Mouse (Mus musculus): Measurements from ENCODE around the gene Rasgef1b. TPM values are rescaled to one million over a fixed set of nuclear protein-coding genes. Genes with fewer than 3 reads are reported as not detected.

The Rasgef1b gene
- total and polyA plus RNA-seq, 3 experiments: 0.17 to 0.26 (median 0.21) TPM

GRCm38 (mm10) chr5:99385090-99385489 lies 343.8 kb downstream of the Rasgef1b start:
- Histone ChIP-seq H3K4me1 (ENCODE audit: control insufficient read depth in 1 of 2, insufficient read depth in 2 of 2) (peaks cover 0 to 40% of the 10 kb centered on the region in 2 experiments; a peak in 3 of 4 replicates), H3K27me3 (replicated peaks) (no peaks in the 10 kb centered on the region), H3K4me3 (replicated peaks in 1 of 3; ENCODE audit: low read depth in 2 of 3, low read length in 2 of 3, poor library complexity in 1 of 3) (no peak overlapping the region), H3K27ac (ENCODE audit: insufficient read depth, low read depth) (no peak overlapping the region), H3K36me3 (replicated peaks in 1 of 2; ENCODE audit: control insufficient read depth in 1 of 2, insufficient read depth in 1 of 2, low read length in 1 of 2) (no peaks in the 10 kb centered on the region), H3K4me2 (ENCODE audit: insufficient read depth, low read depth, poor library complexity, severe bottlenecking) (no peak overlapping the region), H3K9me3 (replicated peaks; ENCODE audit: low read length) (no peaks in the 10 kb centered on the region), H3K9ac (ENCODE audit: insufficient read depth, low read depth) (no peak overlapping the region), H3K79me2 (replicated peaks; ENCODE audit: control insufficient read depth, extremely low read depth, insufficient read depth, poor library complexity, severe bottlenecking) (no peaks in the 10 kb centered on the region)
- dilution Hi-C loops (cut with MboI; ENCODE audit: extremely low pct_ligation_motif_present, extremely low pct_unique_long_range_greater_than_20kb, low sequenced_read_pairs) (no loop called here), in situ Hi-C loops (cut with MboI; ENCODE audit: low pct_ligation_motif_present, low pct_unique_long_range_greater_than_20kb, low sequenced_read_pairs) (no loop called here)
- TF ChIP-seq MXI1 (IDR thresholded peaks at IDR 0.05; ENCODE audit: low read depth, low read length) (no peak), IRF4 (IDR thresholded peaks at IDR 0.05; ENCODE audit: low read depth, low read length) (no peak), MYC (IDR thresholded peaks at IDR 0.05; ENCODE audit: low read depth, low read length) (no peak), USF1 (IDR thresholded peaks at IDR 0.05; ENCODE audit: low read depth, low read length) (no peak), HCFC1 (IDR thresholded peaks at IDR 0.05; ENCODE audit: low read depth, low read length) (no peak), RCOR1 (conservative IDR thresholded peaks at IDR 0.05; ENCODE audit: low read depth, low read length) (no peak), CHD1 (IDR thresholded peaks at IDR 0.05; ENCODE audit: low read depth, low read length) (no peak), MAFK (IDR thresholded peaks at IDR 0.05; ENCODE audit: insufficient replicate concordance, low read length) (no peak), KAT2A (IDR thresholded peaks at IDR 0.05; ENCODE audit: insufficient replicate concordance, low read length) (no peak), UBTF (IDR thresholded peaks at IDR 0.05; ENCODE audit: low read depth, low read length) (no peak), E2F4 (IDR thresholded peaks at IDR 0.05; ENCODE audit: insufficient replicate concordance, low read depth, low read length) (no peak), GABPA (IDR thresholded peaks at IDR 0.05; ENCODE audit: insufficient replicate concordance, low read depth, low read length) (no peak), TBP (conservative IDR thresholded peaks at IDR 0.05; ENCODE audit: low read depth, low read length) (no peak), ZC3H11A (IDR thresholded peaks at IDR 0.05; ENCODE audit: low read depth, low read length) (no peak), ETS1 (conservative IDR thresholded peaks at IDR 0.05; ENCODE audit: low read depth, low read length) (no peak), CHD2 (IDR thresholded peaks at IDR 0.05; ENCODE audit: low read length) (no peak), SIN3A (IDR thresholded peaks at IDR 0.05; ENCODE audit: low read length) (no peak), CTCF (conservative IDR thresholded peaks at IDR 0.05 in 1 of 2, IDR thresholded peaks at IDR 0.05 in 1 of 2; ENCODE audit: low read depth in 2 of 2, low read length in 2 of 2) (no peak), ZNF384 (IDR thresholded peaks at IDR 0.05; ENCODE audit: low read depth, low read length) (no peak), BHLHE40 (IDR thresholded peaks at IDR 0.05; ENCODE audit: low read depth, low read length) (no peak)
- no peak for DNase-seq (ENCODE audit: extremely low read depth)

- DNase-seq (ENCODE audit: extremely low read depth): no peak
- in situ Hi-C loops (cut with MboI; ENCODE audit: low pct_ligation_motif_present, low pct_unique_long_range_greater_than_20kb, low sequenced_read_pairs) (no loop called here), dilution Hi-C loops (cut with MboI; ENCODE audit: extremely low pct_ligation_motif_present, extremely low pct_unique_long_range_greater_than_20kb, low sequenced_read_pairs) (no loop called here)
- TF ChIP-seq RCOR1 (conservative IDR thresholded peaks at IDR 0.05; ENCODE audit: low read depth, low read length): no peak
- TF ChIP-seq CHD2 (IDR thresholded peaks at IDR 0.05; ENCODE audit: low read length): no peak
- TF ChIP-seq SIN3A (IDR thresholded peaks at IDR 0.05; ENCODE audit: low read length): no peak
- TF ChIP-seq ETS1 (conservative IDR thresholded peaks at IDR 0.05; ENCODE audit: low read depth, low read length): no peak
- TF ChIP-seq KAT2A (IDR thresholded peaks at IDR 0.05; ENCODE audit: insufficient replicate concordance, low read length): no peak
- no peak for TF ChIP-seq SMC3 (IDR thresholded peaks at IDR 0.05; ENCODE audit: low read depth, low read length)
- no peak for TF ChIP-seq IRF4 (IDR thresholded peaks at IDR 0.05; ENCODE audit: low read depth, low read length)
- TF ChIP-seq E2F4 (IDR thresholded peaks at IDR 0.05; ENCODE audit: insufficient replicate concordance, low read depth, low read length): no peak
- no peak for TF ChIP-seq JUN (IDR thresholded peaks at IDR 0.05; ENCODE audit: insufficient read depth, low read depth, low read length)
- no peak for TF ChIP-seq CTCF (conservative IDR thresholded peaks at IDR 0.05 in 1 of 2, IDR thresholded peaks at IDR 0.05 in 1 of 2; ENCODE audit: low read depth in 2 of 2, low read length in 2 of 2)
- no peak for TF ChIP-seq MAFK (IDR thresholded peaks at IDR 0.05; ENCODE audit: insufficient replicate concordance, low read length)
- TF ChIP-seq PAX5 (IDR thresholded peaks at IDR 0.05; ENCODE audit: low read length): no peak
- TF ChIP-seq GABPA (IDR thresholded peaks at IDR 0.05; ENCODE audit: insufficient replicate concordance, low read depth, low read length): no peak
- TF ChIP-seq CHD1 (IDR thresholded peaks at IDR 0.05; ENCODE audit: low read depth, low read length): no peak
- TF ChIP-seq MAZ (IDR thresholded peaks at IDR 0.05; ENCODE audit: low read depth, low read length): no peak
- TF ChIP-seq MEF2A (IDR thresholded peaks at IDR 0.05; ENCODE audit: borderline replicate concordance, low read depth, low read length): no peak
- TF ChIP-seq ZMIZ1 (IDR thresholded peaks at IDR 0.05; ENCODE audit: low read depth, low read length): no peak
- TF ChIP-seq ZC3H11A (IDR thresholded peaks at IDR 0.05; ENCODE audit: low read depth, low read length): no peak
- Histone ChIP-seq H3K27me3 (replicated peaks) (no peaks in the 10 kb centered on the region), H3K9me3 (replicated peaks; ENCODE audit: low read length) (no peaks in the 10 kb centered on the region), H3K27ac (ENCODE audit: insufficient read depth, low read depth) (no peak overlapping the region), H3K4me2 (ENCODE audit: insufficient read depth, low read depth, poor library complexity, severe bottlenecking) (no peak overlapping the region), H3K36me3 (replicated peaks in 1 of 2; ENCODE audit: control insufficient read depth in 1 of 2, insufficient read depth in 1 of 2, low read length in 1 of 2) (no peaks in the 10 kb centered on the region), H3K4me3 (replicated peaks in 1 of 3; ENCODE audit: low read depth in 2 of 3, low read length in 2 of 3, poor library complexity in 1 of 3) (no peak overlapping the region), H3K4me1 (ENCODE audit: control insufficient read depth in 1 of 2, insufficient read depth in 2 of 2) (peaks cover 0 to 47% of the 10 kb centered on the region in 2 experiments; a peak in 3 of 4 replicates), H3K79me2 (replicated peaks; ENCODE audit: control insufficient read depth, extremely low read depth, insufficient read depth, poor library complexity, severe bottlenecking) (no peaks in the 10 kb centered on the region), H3K9ac (ENCODE audit: insufficient read depth, low read depth) (no peak overlapping the region)
These were observed 345.0 kb downstream of the Rasgef1b start for GRCm38 (mm10) chr5:99383783-99384281.
